Mouse (Mus musculus) urinary bladder, postnatal 25 days (tissue): Measurements from ENCODE around the gene Gpr12.
"Not testable (repeated sequence)": the region's sequence is repeated elsewhere in the genome, so short reads cannot be mapped to it uniquely, and the experiment has no call there.

Source experiments
- DNase-seq: peaks from one replicate; pipeline ENCODE4 v3.0.0; 2022; ENCODE audit warnings: low spot score

Gene Gpr12

GRCm38 (mm10) chr5:146584478-146585306 is at the start of gene Gpr12:
Gene Gpr12, minus strand, starts transcription at chr5:146585239.
- no peak for DNase-seq

- no peak for DNase-seq
Observed at GRCm38 (mm10) chr5:146631602-146632001, 46.6 kb upstream of the Gpr12 start.

GRCm38 (mm10) chr5:146630961-146631360 is 45.9 kb upstream of the Gpr12 start:
- no peak for DNase-seq

- DNase-seq: no peak
Observed at GRCm38 (mm10) chr5:146629636-146630035, 44.6 kb upstream of the Gpr12 start.

GRCm38 (mm10) chr5:146628804-146629203 is 43.8 kb upstream of the Gpr12 start:
- DNase-seq: no peak

DNA sequence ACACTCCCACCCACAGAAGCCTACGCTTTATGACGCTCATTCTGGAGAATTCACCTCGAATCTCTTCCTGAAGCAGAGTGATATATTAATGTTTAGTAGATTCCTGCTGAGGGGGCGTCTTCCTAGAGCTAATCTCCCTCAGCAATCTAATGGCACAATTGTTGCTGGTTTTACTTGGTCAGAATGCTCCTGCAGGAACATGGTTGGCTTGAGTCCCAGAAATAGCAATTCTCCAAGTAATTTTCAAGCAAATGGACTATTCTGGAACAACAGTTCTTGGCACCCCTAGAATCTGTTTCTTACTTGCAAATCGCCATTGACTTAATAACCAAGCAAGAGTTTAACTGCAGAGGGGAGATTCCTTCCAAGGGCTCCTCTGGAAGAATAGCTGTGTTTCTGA is 42.9 kb upstream of the Gpr12 start:
- no peak for DNase-seq

DNA sequence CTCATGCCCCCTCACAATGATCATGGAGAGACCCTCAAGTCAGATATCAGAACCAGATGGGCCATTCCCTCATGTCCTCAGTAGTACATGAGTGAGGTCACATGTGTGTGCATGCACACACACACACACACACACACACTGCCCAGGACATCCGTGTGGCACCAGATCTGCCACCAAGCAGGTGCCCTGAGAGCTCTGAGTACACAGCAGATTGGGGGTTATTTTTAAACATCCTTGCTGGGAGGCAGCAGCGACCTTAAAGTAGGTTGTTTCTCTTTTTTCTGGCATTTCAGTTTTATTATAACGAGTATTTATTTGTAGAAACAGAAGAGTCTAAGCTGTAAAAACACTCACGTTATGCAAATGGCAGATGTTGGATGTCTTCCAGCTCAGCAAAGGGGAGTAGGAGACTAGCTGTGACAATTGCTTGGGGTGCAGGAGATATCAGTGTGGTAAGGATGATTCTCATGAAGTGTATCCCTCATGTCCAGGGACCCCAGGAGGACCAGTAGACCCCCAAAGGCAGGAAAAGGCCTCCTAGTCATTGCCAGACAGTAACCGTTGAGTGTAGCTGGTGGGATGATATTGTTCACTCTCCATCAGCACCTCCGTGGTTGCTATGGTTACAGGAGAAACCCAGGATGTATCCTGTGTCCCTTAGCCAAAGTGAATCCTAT is 40.7 kb upstream of the Gpr12 start:
- DNase-seq: no peak

DNA sequence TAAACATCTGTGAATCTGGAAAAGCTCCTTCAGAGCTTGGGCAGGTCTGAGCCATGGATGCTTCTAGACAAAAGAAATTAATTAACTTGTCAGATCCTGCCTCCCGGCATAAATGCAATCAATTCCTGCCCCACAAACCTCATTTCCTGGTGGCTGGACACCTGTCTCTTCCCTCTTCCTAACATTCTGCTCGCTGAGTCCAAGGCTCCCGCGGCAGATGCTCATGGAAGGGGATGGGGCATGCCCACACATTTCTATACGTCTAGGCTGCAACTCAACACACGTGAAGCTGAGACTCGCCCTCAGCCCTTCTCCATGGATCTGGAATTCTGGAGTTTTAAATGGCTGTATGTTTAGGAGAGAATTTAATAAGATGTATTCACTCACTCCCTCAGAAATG is 26.8 kb upstream of the Gpr12 start:
- DNase-seq: no peak

- no peak for DNase-seq
Observed at GRCm38 (mm10) chr5:146611009-146611408, 26.0 kb upstream of the Gpr12 start.

DNA sequence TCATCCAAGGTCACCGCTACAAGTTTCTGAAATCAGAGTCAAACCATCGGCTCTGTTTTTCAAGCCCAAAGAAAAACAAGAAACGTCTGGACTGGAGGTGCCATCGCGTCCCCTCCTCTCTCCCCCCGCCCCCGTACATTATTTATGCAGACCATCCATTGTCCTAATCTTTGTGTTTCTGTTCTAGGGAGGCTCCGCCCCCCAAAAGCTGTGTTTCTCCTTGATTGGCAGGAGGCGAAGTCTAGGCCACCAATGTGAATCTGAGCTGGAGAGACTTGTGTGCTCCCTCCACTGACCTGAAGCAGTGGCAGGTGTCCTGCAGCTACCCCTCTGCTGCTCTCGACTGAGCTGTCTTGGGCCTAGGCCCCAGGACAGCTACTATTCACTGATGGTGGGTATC is 24.6 kb upstream of the Gpr12 start:
- no peak for DNase-seq

DNA sequence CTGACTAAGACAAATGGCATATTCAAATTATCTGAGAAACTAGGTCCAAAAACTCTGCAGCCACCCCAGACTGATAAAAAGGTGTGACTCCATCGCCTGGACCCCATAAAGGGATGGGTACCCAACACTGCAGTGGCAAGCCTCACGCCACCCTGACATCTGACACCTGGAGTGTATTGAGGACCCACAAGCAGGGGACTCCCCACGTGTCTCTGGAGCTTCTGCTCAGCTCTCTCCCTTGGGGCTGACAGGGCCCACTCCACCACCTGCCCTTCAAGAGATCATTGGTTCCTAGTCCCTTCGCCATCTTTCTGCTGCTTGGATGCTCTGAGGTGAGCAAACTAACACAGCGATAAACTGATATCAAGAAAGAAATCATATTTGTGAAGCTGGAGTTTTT is 22.8 kb upstream of the Gpr12 start:
- DNase-seq: no peak

DNA sequence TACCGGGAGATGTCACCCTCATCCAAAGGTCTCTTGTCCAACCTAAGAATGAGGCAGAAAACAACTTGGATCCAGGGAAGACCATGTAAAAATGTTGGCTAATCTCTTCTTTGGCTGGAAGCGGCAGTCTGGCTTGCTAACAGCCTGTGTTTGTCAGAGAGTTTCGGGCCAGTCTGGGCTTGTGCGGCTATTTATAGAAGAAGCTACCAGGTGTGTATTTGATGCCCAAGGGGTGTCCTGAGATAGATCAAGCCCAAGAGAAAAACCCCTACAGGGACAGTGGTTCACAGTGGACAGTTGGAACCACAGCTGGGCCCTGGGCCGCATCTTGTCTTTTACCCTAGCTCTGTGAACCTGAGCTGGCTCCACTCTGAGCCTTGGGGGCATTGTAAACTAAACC is 21.9 kb upstream of the Gpr12 start:
- DNase-seq: no peak

- DNase-seq: no peak
Observed at GRCm38 (mm10) chr5:146606221-146606620, 21.2 kb upstream of the Gpr12 start.

DNA sequence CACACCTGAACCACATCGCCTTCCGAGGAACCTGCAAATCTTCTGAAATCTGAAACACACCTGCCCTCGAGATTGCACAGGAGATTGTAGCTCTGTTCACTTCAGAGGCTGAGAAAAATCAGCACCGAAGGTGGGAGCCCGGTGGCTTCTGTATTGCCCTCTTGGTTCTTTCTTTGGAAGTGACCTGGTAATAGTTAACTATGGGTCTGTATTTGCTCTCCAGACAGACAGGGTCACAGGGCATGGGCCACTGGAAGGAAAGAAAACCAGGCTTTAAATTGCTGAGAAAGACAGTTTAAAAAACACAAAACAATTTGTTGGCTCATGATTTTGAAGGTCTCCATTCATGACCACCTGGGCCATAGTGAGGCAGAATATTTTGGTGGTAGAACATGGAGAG is 14.9 kb upstream of the Gpr12 start:
- no peak for DNase-seq

DNA sequence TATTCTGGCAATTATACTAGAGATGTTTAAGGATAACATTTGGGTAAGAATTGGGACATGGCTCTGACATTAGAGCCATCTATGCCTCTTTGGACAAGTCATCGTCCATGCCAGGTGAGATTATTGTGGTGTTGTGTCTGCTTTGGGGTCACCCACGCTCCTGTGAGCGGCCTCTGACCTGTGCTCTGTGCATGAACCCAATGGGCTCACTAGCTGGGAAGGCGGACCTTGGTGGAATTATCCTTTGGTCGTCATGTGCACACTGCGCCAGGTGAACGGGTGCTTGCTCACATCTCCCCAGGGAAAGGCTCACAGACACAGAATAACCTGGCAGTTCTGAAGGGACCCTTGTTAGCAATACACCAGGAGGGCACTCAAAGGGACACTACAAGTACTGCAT is 14.2 kb upstream of the Gpr12 start:
- not testable (repeated sequence) for DNase-seq

DNA sequence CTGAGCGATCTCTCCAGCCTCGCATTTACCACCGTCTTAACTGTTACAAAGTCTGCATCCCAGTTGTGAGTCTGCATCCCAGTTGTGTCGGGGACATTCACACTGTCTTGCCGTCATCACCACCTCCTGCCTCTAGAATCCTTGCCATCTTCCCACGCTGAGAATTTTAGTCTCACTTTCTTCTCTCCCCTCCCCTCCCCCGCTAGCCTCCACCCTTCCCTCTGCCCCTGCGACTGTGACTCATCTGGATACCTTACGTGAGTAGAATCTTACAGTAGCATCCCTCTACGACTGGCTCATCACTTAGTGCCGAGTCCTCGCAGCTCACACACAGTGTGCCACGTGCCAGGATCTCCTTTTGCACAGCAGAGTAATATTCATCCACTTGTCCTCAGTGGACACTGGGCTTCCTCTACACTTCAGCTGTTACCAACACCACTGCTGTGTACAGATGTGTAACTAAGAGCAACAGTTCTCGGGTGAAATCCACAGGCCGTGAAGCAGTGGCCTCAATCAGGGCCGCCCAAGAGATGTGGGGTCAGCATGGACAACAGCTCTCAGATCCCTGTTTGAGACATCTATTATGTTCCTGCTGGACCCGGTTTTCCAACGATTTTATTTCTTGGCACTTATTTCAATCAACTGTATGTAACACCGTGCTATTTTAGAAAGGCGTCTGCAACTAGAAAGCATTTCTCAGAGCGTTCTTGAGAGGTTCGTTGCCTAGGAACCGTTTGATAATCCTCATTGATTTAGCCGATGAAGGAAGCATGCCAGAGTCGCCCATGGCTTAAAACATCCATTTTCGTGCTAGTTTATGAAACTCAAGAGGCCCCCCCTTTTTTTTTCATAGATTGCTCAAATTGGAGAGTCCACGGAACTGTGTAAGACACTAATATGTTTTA is 13.4 kb upstream of the Gpr12 start:
- DNase-seq: no peak

- DNase-seq: no peak
Observed at GRCm38 (mm10) chr5:146597503-146597874, 12.4 kb upstream of the Gpr12 start.

DNA sequence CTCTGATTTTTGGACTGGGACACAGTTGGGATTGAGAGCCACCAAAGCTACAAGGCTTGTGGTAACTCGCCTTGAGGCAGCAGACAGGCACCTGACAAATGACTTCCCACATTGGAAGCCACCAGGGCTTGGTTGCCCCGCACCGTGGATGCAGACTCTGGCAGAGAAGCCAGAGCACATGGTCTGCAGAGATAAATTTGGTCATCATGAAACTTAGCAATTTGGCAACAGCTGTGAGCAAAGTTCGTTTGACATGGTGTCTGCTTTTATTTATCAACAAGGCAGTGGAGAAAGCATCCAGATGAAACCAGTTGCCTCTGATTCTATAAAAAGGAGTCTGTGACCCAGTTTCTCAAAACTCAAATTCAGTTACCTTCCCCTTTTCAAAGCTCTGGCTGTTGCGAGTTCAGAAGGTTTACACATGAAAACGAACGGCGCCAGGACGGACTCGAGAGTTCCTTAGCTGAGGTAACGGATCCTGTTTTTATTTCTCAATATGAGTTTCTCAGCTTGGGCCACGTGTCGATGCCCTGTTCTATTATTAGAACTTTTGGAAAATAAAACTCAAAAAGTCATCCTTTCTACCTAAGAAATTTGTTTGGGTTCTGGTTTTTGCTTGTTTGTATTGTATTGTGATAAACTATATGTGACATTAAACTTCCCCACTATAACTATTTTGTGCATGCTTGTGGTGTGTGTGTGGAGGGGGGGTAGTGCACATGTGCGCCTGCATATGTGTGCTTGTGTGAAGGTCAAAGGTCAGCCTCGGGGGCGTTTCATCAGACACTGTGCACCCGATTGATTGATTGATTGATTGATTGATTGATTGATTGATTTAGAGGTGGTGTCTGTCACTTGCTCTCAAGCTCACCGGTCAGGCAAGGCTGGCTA is 11.8 kb upstream of the Gpr12 start:
- DNase-seq: no peak

DNA sequence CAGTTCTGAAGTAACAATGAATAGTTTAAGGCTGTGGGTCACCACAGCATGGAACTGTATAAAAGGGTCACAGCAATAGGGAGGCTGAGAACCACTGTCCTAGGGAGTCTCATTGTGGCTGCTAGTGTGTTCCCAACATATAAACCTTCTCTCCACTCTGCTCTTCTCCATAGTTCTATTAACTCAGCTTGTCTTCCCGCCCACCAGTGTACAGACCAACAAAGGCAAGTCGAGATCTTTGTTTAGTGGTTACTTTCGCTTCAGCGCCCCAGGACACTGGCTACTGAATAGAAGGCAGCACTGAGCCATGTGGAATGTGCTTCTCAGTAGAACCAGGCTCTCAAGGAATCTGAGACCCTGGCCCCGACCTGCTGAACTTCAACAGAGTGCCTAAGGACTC is 7.5 kb upstream of the Gpr12 start:
- DNase-seq: no peak

GRCm38 (mm10) chr5:146591636-146592035 is 6.6 kb upstream of the Gpr12 start:
- DNase-seq: no peak

GRCm38 (mm10) chr5:146590987-146591386 is 5.9 kb upstream of the Gpr12 start:
- DNase-seq: no peak
